Mouse (Mus musculus) hindbrain, postnatal 0 days (tissue): Measurements from ENCODE around the gene Csnk2b. TPM values are rescaled to one million over a fixed set of nuclear protein-coding genes. Genes with fewer than 3 reads are reported as not detected.

ENCODE experiments used
- ATAC-seq: fragments of 200-750 bp; cut with Nextera tagmentation; 2 replicates; pipeline ENCODE4 v1.8.0; 2017; ENCODE audit warnings: mild to moderate bottlenecking, moderate TSS enrichment, moderate library complexity
- DNase-seq: peaks from one replicate; pipeline ENCODE4 v3.0.0-alpha.2; 2015; ENCODE audit warnings: low spot score
- H3K27ac ChIP-seq: fragments of 300-500 bp; sonication (generic); 2 replicates; pipeline ENCODE4 v1.5.1; 2014; ENCODE audit warnings: mild to moderate bottlenecking
- H3K27me3 ChIP-seq: fragments of 300-500 bp; sonication (generic); 2 replicates; pipeline ENCODE4 v1.6.1; 2014; ENCODE audit warnings: low read length, mixed read lengths; ENCODE audit not compliant: insufficient read depth
- H3K36me3 ChIP-seq: fragments of 300-500 bp; sonication (generic); 2 replicates; pipeline ENCODE4 v1.6.1; 2014; ENCODE audit warnings: low read length, mixed read lengths; ENCODE audit not compliant: insufficient read depth
- H3K4me1 ChIP-seq: fragments of 300-500 bp; sonication (generic); 2 replicates; pipeline ENCODE4 v1.6.1; 2014; ENCODE audit warnings: antibody characterized with exemption, low read length, mixed read lengths; ENCODE audit not compliant: insufficient read depth
- H3K4me2 ChIP-seq: fragments of 300-500 bp; sonication (generic); 2 replicates; pipeline ENCODE4 v1.6.1; 2014; ENCODE audit warnings: low read depth, mild to moderate bottlenecking, low read length, moderate library complexity, mixed read lengths
- H3K4me3 ChIP-seq: fragments of 300-500 bp; sonication (generic); 2 replicates; pipeline ENCODE4 v1.5.1; 2014; ENCODE audit warnings: low read length
- H3K9ac ChIP-seq: fragments of 300-500 bp; sonication (generic); replicated peaks from 2 replicates; pipeline ENCODE4 v1.6.1; 2014; ENCODE audit warnings: mild to moderate bottlenecking, low read length, moderate library complexity, mixed read lengths
- H3K9me3 ChIP-seq: fragments of 300-500 bp; sonication (generic); 2 replicates; pipeline ENCODE4 v1.6.1; 2016; ENCODE audit warnings: low read length, mixed read lengths
- CTCF ChIP-seq: IDR thresholded peaks from 2 replicates; pipeline ENCODE4 v1.5.1; 2016; ENCODE audit warnings: antibody characterized with exemption, control low read depth, low read depth
- WGBS: fragments of 180-500 bp; shearing (Covaris S2); extraction: QIAGEN DNeasy Blood & Tissue Kit; methylation state at CpG from one replicate; pipeline ENCODE4 v1.1.7; 2014; 5-methylcytosine and 5-hydroxymethylcytosine counted together
- polyA plus RNA-seq: library from polyadenylated mRNA; unstranded; fragments of >200 nt; fragmentation: Nextera tagmentation; extraction: Ambion mirVana; gene quantifications from 2 replicates; pipeline ENCODE4 v1.2.1, GENCODE M21; 2015
- total RNA-seq: library from RNA; depleted of rRNA; stranded (reverse); fragments of >200 nt; gene quantifications from 2 replicates; pipeline ENCODE4 v1.2.3, GENCODE M21; 2014

Gene Csnk2b
- total and polyA plus RNA-seq, 2 experiments from 2014 or later: 257 to 350 TPM

DNA sequence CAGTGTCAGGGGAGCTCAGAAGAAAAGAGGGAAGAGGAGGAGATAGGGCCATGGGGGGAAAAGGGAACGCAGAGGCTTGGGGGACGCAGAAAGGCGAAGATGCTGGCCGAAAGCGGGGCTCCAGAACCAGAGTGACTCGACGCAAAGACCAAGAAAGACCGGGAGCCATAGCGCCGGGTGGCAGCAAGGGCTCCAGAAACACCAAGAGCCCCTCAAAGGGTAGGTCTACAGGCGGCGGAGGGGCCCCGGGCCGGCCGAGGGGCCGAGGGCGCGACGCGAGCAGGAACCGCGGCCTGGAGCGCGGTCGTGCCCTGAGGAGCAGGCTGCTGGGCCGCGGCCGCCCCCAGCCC is 42.3 kb upstream of the Csnk2b start:
- Histone ChIP-seq H3K9ac (peak overlapping the region; percentile 100), H3K4me3 (peak overlapping the region; percentile 100), H3K36me3 (peaks cover 29% of the 10 kb centered on the region), H3K27me3 (no peaks in the 10 kb centered on the region), H3K9me3 (no peaks in the 10 kb centered on the region), H3K27ac (peak overlapping the region; percentile 99), H3K4me1 (peaks cover 11% of the 10 kb centered on the region; the same call in 1 of the 2 replicates), H3K4me2 (peak overlapping the region; percentile 63)
- no peak for TF ChIP-seq CTCF
- ATAC-seq: no peak
- WGBS: 0% methylated on average over 25 of the region's 28 CpGs
- DNase-seq: no peak

DNA sequence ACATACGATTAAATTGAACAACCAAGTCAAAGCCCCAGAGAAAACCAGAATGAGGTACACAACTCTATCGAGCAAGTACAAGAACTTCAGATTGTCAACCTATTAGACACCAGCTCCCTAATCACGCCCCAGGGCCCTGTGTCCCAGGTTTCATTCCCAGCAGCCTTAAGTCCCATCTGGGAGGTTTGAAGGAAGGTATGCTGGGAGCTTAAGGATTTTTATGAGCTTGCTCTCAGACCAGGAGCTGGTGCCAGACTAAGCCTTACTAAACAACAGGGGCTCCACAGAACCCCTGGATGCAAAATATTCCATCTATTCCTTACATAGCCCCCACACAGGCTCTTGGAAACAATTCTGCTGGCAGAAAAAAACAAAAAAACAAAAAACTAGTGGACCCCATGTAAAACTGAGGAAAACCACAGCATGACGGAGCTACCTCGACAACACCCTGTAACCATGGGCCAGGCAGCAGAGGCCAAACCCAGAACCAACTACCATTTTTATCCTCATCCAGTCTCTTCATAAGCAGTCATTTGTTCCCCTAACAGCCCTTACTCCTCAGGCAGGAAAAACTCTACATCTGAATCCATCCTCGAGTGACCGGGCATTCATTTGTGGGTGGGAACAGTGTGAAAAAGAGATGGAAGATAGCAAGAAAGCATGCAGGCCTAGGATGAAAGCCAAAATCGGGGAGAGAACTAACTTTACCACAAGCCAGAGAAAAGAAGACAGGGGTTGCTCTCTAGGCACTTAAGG is 41.7 kb upstream of the Csnk2b start:
- ATAC-seq (no peak), DNase-seq (peak; percentile 20)
- Histone ChIP-seq H3K27me3 (no peaks in the 10 kb centered on the region), H3K9me3 (no peaks in the 10 kb centered on the region), H3K4me3 (peak overlapping the region; percentile 100), H3K27ac (peak overlapping the region; percentile 99), H3K9ac (peak overlapping the region; percentile 100), H3K4me1 (peaks cover 11% of the 10 kb centered on the region; the same call in 1 of the 2 replicates), H3K36me3 (peaks cover 36% of the 10 kb centered on the region), H3K4me2 (peak overlapping the region; percentile 63)
- no peak for TF ChIP-seq CTCF
- WGBS: 8% methylated on average over 8 of the region's 8 CpGs

DNA sequence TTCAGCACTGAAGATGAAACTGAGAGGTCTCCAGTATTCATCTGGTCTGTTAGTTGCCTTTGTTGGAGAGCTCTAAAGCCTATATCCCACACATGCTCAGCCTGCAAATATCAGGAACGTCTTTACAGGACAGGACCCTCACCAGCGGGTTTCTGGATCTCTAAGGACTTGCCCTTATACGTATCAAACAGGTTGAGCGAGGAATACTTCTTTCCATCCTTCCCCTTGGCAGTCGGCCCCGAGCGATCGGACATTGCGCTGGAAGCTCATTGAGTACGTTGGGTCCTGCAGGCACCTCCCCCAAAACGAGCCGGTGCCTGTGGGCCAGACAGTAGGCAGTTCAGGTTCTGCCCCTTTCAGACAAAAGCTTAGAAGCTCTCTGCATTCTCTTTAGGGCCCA is 40.9 kb upstream of the Csnk2b start:
- Histone ChIP-seq H3K4me3 (peak overlapping the region; percentile 100), H3K36me3 (peaks cover 44% of the 10 kb centered on the region)
- ATAC-seq: no peak

DNA sequence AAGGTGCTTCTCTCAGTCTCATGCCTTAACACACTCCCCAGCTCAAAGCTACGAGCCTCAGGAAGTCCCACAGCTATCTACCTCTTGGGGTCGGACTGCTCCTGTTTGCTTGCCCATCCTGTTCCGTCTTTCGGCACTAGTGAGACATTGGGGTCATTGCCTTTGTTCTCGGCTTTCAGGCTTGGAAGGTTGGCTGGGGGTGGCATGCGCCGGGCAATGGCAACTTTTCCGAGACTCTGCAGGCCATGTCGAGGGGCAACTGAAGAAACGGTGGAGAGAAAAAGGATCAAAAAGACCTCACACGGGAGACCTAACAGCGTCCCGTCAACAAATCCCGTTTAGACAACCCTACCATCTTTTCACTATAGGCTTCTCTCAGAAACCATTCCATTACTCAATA is 40.3 kb upstream of the Csnk2b start:
- Histone ChIP-seq H3K9me3 (no peaks in the 10 kb centered on the region), H3K4me3 (peak overlapping the region; percentile 100; the same call in 1 of the 2 replicates), H3K27ac (no peak overlapping the region), H3K4me1 (peaks cover 11% of the 10 kb centered on the region; the same call in 1 of the 2 replicates), H3K4me2 (peak overlapping the region; percentile 63), H3K36me3 (peaks cover 50% of the 10 kb centered on the region), H3K9ac (peak overlapping the region; percentile 14; the same call in 1 of the 2 replicates), H3K27me3 (no peaks in the 10 kb centered on the region)
- DNase-seq (no peak), ATAC-seq (no peak)
- 62% methylated on average over 14 of the region's 14 CpGs for WGBS
- TF ChIP-seq CTCF: no peak

More for the DNA sequence above, 40.9 kb upstream of the Csnk2b start:
- H3K9ac ChIP-seq: peak overlapping the region; percentile 100
- H3K9me3 ChIP-seq: no peaks in the 10 kb centered on the region
- H3K4me1 ChIP-seq: peaks cover 11% of the 10 kb centered on the region; the same call in 1 of the 2 replicates
- H3K27ac ChIP-seq: peak overlapping the region; percentile 99; the same call in 1 of the 2 replicates
- WGBS: 26% methylated on average over 12 of the region's 12 CpGs
- no peak for TF ChIP-seq CTCF
- no peaks in the 10 kb centered on the region for H3K27me3 ChIP-seq
- no peak for DNase-seq
- peak overlapping the region; percentile 63 for H3K4me2 ChIP-seq

DNA sequence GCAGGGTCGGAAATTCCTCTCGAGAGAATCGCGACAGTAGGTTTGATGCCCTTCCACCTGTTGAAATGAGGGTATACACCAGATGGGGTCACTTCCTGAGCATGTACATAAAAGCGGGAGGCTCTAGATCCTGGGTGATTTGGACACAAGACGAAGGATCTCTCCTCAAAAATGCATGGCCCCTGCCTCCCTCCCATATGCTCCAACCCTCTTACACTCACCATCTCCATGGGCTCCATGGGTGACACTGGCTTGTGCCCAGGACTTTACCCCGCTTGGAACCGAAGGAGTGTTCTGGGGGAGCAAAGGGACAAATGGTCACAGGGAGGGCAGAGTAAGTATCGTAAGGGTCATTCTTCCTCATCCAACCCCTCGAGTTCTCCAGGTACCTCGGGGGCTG is 39.6 kb upstream of the Csnk2b start:
- no peak for ATAC-seq
- Histone ChIP-seq H3K36me3 (peaks cover 57% of the 10 kb centered on the region), H3K4me3 (no peak overlapping the region), H3K4me1 (peaks cover 11% of the 10 kb centered on the region; the same call in 1 of the 2 replicates), H3K27me3 (no peaks in the 10 kb centered on the region), H3K4me2 (no peak overlapping the region), H3K9me3 (no peaks in the 10 kb centered on the region), H3K27ac (no peak overlapping the region), H3K9ac (0 out of 2 replicates have a peak overlapping the region, but pooled peaks have one; percentile 14)
- TF ChIP-seq CTCF: no peak
- no peak for DNase-seq
- 88% methylated on average over 11 of the region's 11 CpGs for WGBS

DNA sequence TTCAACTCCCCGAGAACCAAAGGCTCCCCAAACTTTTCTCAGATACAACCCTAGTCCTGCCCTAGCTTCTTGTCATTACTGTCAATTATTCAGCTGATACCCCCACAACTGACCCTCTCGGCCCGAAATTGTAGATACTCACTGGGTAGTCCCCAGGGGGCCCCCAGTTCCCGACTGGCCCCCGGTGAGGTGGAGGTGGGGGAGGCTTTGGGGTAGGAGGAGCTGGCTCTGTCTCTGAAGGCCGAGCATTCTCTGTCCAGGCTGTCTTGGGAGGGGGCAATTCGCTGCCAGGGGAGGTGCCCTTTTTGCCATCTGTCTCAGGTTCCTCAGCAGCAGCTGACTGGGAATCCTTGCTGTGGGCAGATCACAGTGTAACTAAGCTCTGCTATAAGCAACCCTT is 37.8 kb upstream of the Csnk2b start:
- WGBS: 82% methylated on average over 7 of the region's 7 CpGs
- Histone ChIP-seq H3K9me3 (no peaks in the 10 kb centered on the region), H3K4me3 (no peak overlapping the region), H3K27ac (no peak overlapping the region), H3K4me1 (0 out of 2 replicates have a peak, but pooled peaks cover 3% of the 10 kb centered on the region), H3K36me3 (peaks cover 75% of the 10 kb centered on the region), H3K4me2 (no peak overlapping the region), H3K27me3 (no peaks in the 10 kb centered on the region), H3K9ac (no peak overlapping the region)
- TF ChIP-seq CTCF: no peak
- ATAC-seq: no peak
- DNase-seq: no peak
